Mouse (Mus musculus): ENCODE data around the gene Cfh. TPM values are rescaled to one million over a fixed set of nuclear protein-coding genes. Genes with fewer than 3 reads are reported as not detected.
"Not testable (repeated sequence)": the region's sequence is repeated elsewhere in the genome, so short reads cannot be mapped to it uniquely, and the experiment has no call there.

The Cfh gene
- 22.0 and 27.8 TPM in 2 replicates for total RNA-seq (2014; rRNA removed)
- 20.8 and 23.8 TPM in 2 replicates for polyA plus RNA-seq (2015; fragmentation: Nextera tagmentation; extraction: Ambion mirVana)

DNA sequence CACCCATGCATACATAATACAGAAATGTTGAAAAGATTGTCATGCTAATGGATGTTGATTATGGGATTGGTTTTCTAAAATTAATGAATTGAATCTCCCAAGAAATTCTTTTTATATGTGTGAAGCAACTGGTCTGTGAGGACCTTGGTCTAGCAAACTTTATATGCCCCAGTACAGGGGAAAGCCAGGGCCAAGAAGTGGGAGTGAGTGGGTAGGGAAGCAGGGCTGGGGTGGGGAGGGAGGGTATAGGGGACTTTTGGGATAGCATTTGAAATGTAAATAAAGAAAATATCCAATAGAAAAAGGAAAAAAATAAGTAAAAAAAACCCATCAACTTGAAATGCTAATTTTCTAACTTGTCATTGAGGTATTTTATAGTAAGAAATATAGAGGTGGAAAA lies at the start of gene Cfh:
Gene Cfh, minus strand, starts transcription at position 101 of the 400 bp plus-strand sequence.
- DNase-seq (ENCODE audit: low spot score); H3K4me2 ChIP-seq (ENCODE audit: low read depth, low read length, poor library complexity, severe bottlenecking); ATAC-seq (ENCODE audit: low FRiP score); H3K9ac ChIP-seq (replicated peaks; ENCODE audit: low read length, poor library complexity, severe bottlenecking); H3K27ac ChIP-seq (ENCODE audit: low read depth, low read length); H3K9me3 ChIP-seq (ENCODE audit: low read length); H3K36me3 ChIP-seq (ENCODE audit: insufficient read depth, low read length); H3K4me1 ChIP-seq (ENCODE audit: insufficient read depth, low read length); H3K27me3 ChIP-seq (ENCODE audit: insufficient read depth, low read length); H3K4me3 ChIP-seq (ENCODE audit: low read depth, low read length): not testable (repeated sequence)

DNA sequence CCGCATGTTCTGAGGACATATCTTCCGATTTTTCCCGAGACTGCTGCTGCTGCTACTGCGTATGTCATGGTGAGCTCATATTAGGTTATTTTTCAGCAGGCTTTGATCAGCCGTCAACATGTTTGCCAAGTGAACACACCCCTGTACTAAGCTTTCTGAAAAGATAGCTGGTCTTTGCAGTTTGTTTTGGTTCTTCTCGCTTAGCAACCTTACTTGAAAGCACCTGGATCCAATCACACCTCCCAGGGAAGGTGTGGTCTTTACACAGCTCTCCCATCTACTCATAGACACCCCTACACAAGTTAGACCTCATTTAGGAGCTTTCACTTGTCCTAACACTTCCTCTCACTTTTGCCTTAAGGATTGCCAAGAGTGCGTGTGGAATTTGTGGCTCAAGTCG lies 43.1 kb upstream of the Cfh start:
- H3K27ac ChIP-seq (ENCODE audit: low read depth, low read length): no peak overlapping the region
- H3K4me1 ChIP-seq (ENCODE audit: insufficient read depth, low read length): no peaks in the 10 kb centered on the region
- H3K4me3 ChIP-seq (ENCODE audit: low read depth, low read length): no peak overlapping the region
- 78% methylated on average over 8 of the region's 8 CpGs for WGBS
- no peak for DNase-seq (ENCODE audit: low spot score)
- no peaks in the 10 kb centered on the region for H3K9me3 ChIP-seq (ENCODE audit: low read length)
- TF ChIP-seq CTCF (IDR thresholded peaks at IDR 0.05): no peak
- H3K36me3 ChIP-seq (ENCODE audit: insufficient read depth, low read length): no peaks in the 10 kb centered on the region
- no peak for ATAC-seq (ENCODE audit: low FRiP score)
- H3K27me3 ChIP-seq (ENCODE audit: insufficient read depth, low read length): no peaks in the 10 kb centered on the region
- no peak overlapping the region for H3K9ac ChIP-seq (replicated peaks; ENCODE audit: low read length, poor library complexity, severe bottlenecking)
- H3K4me2 ChIP-seq (ENCODE audit: low read depth, low read length, poor library complexity, severe bottlenecking): no peak overlapping the region

GRCm38 (mm10) chr1:140225221-140225620 lies 41.7 kb upstream of the Cfh start:
- 67% methylated on average over 2 of the region's 3 CpGs for WGBS
- H3K36me3 ChIP-seq (ENCODE audit: insufficient read depth, low read length): no peaks in the 10 kb centered on the region
- no peaks in the 10 kb centered on the region for H3K9me3 ChIP-seq (ENCODE audit: low read length)
- ATAC-seq (ENCODE audit: low FRiP score) (no peak), DNase-seq (ENCODE audit: low spot score) (no peak)
- H3K27me3 ChIP-seq (ENCODE audit: insufficient read depth, low read length): no peaks in the 10 kb centered on the region
- no peak overlapping the region for H3K4me2 ChIP-seq (ENCODE audit: low read depth, low read length, poor library complexity, severe bottlenecking)
- H3K4me3 ChIP-seq (ENCODE audit: low read depth, low read length): no peak overlapping the region
- H3K9ac ChIP-seq (replicated peaks; ENCODE audit: low read length, poor library complexity, severe bottlenecking): no peak overlapping the region
- no peaks in the 10 kb centered on the region for H3K4me1 ChIP-seq (ENCODE audit: insufficient read depth, low read length)
- TF ChIP-seq CTCF (IDR thresholded peaks at IDR 0.05): no peak
- H3K27ac ChIP-seq (ENCODE audit: low read depth, low read length): no peak overlapping the region

- Histone ChIP-seq H3K4me2 (ENCODE audit: low read depth, low read length, poor library complexity, severe bottlenecking) (no peak overlapping the region), H3K4me1 (ENCODE audit: insufficient read depth, low read length) (no peaks in the 10 kb centered on the region), H3K27me3 (ENCODE audit: insufficient read depth, low read length) (no peaks in the 10 kb centered on the region), H3K4me3 (ENCODE audit: low read depth, low read length) (no peak overlapping the region), H3K27ac (ENCODE audit: low read depth, low read length) (no peak overlapping the region), H3K9ac (replicated peaks; ENCODE audit: low read length, poor library complexity, severe bottlenecking) (no peak overlapping the region), H3K36me3 (ENCODE audit: insufficient read depth, low read length) (no peaks in the 10 kb centered on the region), H3K9me3 (ENCODE audit: low read length) (0 out of 2 replicates have a peak, but pooled peaks cover under 1% of the 10 kb centered on the region)
- ATAC-seq (ENCODE audit: low FRiP score) (no peak), DNase-seq (ENCODE audit: low spot score) (no peak)
- TF ChIP-seq CTCF (IDR thresholded peaks at IDR 0.05): no peak
- WGBS: 87% methylated on average over 2 of the region's 2 CpGs
Observed at GRCm38 (mm10) chr1:140205329-140205728, 21.8 kb upstream of the Cfh start.

- not testable (repeated sequence) for H3K9me3 ChIP-seq (ENCODE audit: low read length); H3K36me3 ChIP-seq (ENCODE audit: insufficient read depth, low read length); ATAC-seq (ENCODE audit: low FRiP score); H3K4me2 ChIP-seq (ENCODE audit: low read depth, low read length, poor library complexity, severe bottlenecking); H3K4me1 ChIP-seq (ENCODE audit: insufficient read depth, low read length); H3K27me3 ChIP-seq (ENCODE audit: insufficient read depth, low read length); H3K27ac ChIP-seq (ENCODE audit: low read depth, low read length); H3K4me3 ChIP-seq (ENCODE audit: low read depth, low read length); DNase-seq (ENCODE audit: low spot score); H3K9ac ChIP-seq (replicated peaks; ENCODE audit: low read length, poor library complexity, severe bottlenecking)
- WGBS: 84% methylated on average over 2 of the region's 2 CpGs
Observed at GRCm38 (mm10) chr1:140188500-140188899, 4.9 kb upstream of the Cfh start.

DNA sequence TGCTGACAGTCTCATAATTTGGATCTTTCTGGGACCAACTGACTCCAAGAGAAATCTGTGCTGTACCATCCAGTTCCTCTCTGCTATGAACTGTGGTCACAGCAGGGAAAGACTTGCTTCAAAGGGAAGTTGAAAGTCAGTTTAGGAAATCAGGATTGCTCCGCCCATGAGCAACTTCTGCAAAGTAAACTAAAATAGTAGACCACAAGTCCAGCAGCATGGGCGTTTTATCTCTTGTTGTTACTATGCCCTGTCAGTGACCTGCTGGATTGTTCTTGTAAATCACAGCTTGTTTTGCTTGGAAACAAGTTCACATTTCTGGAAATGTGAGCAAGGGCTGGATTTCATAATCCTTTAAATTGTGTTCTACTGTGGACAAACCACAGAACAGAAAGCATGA lies 356 bp downstream of the Cfh start:
- DNase-seq (ENCODE audit: low spot score): peak; percentile 29
- Histone ChIP-seq H3K9me3 (ENCODE audit: low read length) (no peaks in the 10 kb centered on the region), H3K9ac (replicated peaks; ENCODE audit: low read length, poor library complexity, severe bottlenecking) (no peak overlapping the region), H3K36me3 (ENCODE audit: insufficient read depth, low read length) (no peaks in the 10 kb centered on the region), H3K27me3 (ENCODE audit: insufficient read depth, low read length) (no peaks in the 10 kb centered on the region), H3K4me1 (ENCODE audit: insufficient read depth, low read length) (no peaks in the 10 kb centered on the region), H3K27ac (ENCODE audit: low read depth, low read length) (no peak overlapping the region), H3K4me3 (ENCODE audit: low read depth, low read length) (no peak overlapping the region), H3K4me2 (ENCODE audit: low read depth, low read length, poor library complexity, severe bottlenecking) (no peak overlapping the region)
- ATAC-seq (ENCODE audit: low FRiP score): no peak
- no peak for TF ChIP-seq CTCF (IDR thresholded peaks at IDR 0.05)
- 71% methylated on average over 2 of the region's 2 CpGs for WGBS
